In the genomic region with DNA sequence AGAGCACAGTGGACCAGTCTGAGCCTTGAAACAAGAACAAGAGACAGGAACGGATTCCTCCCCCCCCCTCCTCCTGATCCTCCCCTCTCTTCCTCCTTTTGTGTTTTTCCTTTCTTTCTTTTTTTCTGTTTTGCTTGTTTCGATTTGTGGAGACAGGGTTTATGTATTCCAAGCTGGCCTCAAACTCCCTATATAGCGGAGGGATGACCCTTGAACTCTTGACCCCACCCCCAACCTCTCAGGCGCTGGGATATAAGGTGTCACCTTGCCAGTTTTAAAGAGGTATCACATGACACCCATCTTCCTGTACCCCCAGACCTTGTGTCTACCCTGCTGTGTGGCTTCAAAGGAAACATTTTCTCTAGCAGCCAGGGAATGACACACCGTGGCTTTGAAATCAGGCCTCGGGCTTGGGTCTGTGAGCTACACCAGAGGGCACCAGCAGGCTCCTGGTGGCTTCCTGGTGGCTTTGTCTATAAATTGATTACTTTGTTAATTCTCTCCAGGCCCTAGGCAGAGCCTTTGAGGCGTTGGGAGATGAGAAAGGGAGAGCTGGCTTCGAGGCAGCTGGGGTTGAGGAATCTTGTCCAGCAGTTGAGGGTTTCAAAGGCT, we compare ENCODE assay signal across 8 mouse cellular contexts. TPM values are rescaled to one million over a fixed set of nuclear protein-coding genes. Genes with fewer than 3 reads are reported as not detected.
DNase-seq lines count a peak whose midpoint lies in the region; ATAC-seq lines count a peak whose summit lies in the region.

No protein-coding gene starts in this region.

- H3K27ac ChIP-seq in heart, embryonic 11.5 days (ENCODE audit: low read depth, low read length) = peak overlapping the region; percentile 92
- peak overlapping the region; percentile 90 for H3K27ac ChIP-seq in heart, embryonic 14.5 days (replicated peaks in 1 of 2; ENCODE audit: control insufficient read depth in 1 of 2, insufficient read depth in 1 of 2, low read depth in 2 of 2, low read length in 2 of 2)
- H3K27ac ChIP-seq in midbrain, embryonic 12.5 days (replicated peaks) = peak overlapping the region; percentile 96

- no peak for DNase-seq in heart, postnatal 10 days
- peak; percentile 63 for DNase-seq in MN1 (ENCODE audit: low spot score)
- no peak for DNase-seq in urinary bladder, postnatal 14 days (ENCODE audit: low spot score)
- DNase-seq in cerebellum, adult 18-20 months = no peak
- no peak for DNase-seq in cerebellum, adult 9-10 months

- ATAC-seq in heart, embryonic 11.5 days (replicated peaks; ENCODE audit: insufficient number of reproducible peaks, low FRiP score, low TSS enrichment) = no peak
- ATAC-seq in heart, embryonic 14.5 days (ENCODE audit: insufficient number of reproducible peaks, insufficient read depth, low FRiP score, low read depth) = no peak
- no peak for ATAC-seq in midbrain, embryonic 12.5 days (ENCODE audit: low FRiP score, low read depth)

- H3K27me3 ChIP-seq in heart, embryonic 11.5 days (ENCODE audit: control insufficient read depth, insufficient read depth, low read length) = no peaks in the 10 kb centered on the region
- H3K27me3 ChIP-seq in heart, embryonic 14.5 days (ENCODE audit: control insufficient read depth, insufficient read depth, low read length) = no peaks in the 10 kb centered on the region
- no peaks in the 10 kb centered on the region for H3K27me3 ChIP-seq in midbrain, embryonic 12.5 days

- intact Hi-C loops in heart, postnatal 10 days (cut with DNase I) = loop anchor here (5.0 kb wide), 1 partner anchor 109 kb away; no protein-coding TSS in a partner anchor

- peak overlapping the region; percentile 58 for H3K9ac ChIP-seq in heart, embryonic 11.5 days (ENCODE audit: low read depth, low read length)
- H3K9ac ChIP-seq in heart, embryonic 14.5 days (ENCODE audit: low read length) = peak overlapping the region; percentile 48; the same call in 1 of the 2 replicates
- no peak overlapping the region; the same call in 1 of the 2 replicates for H3K9ac ChIP-seq in midbrain, embryonic 12.5 days (replicated peaks)

- no peaks in the 10 kb centered on the region for H3K9me3 ChIP-seq in heart, embryonic 11.5 days (replicated peaks; ENCODE audit: control insufficient read depth, low read length)
- H3K9me3 ChIP-seq in heart, embryonic 14.5 days (ENCODE audit: control insufficient read depth, low read length) = no peaks in the 10 kb centered on the region
- 0 out of 2 replicates have a peak, but pooled peaks cover 3% of the 10 kb centered on the region for H3K9me3 ChIP-seq in midbrain, embryonic 12.5 days

- H3K4me1 ChIP-seq in heart, embryonic 11.5 days (ENCODE audit: control insufficient read depth, insufficient read depth, low read length) = peaks cover 39% of the 10 kb centered on the region
- peaks cover 33 to 40% of the 10 kb centered on the region in 2 experiments for H3K4me1 ChIP-seq in heart, embryonic 14.5 days (ENCODE audit: control insufficient read depth in 2 of 2, insufficient read depth in 2 of 2, low read length in 2 of 2)
- H3K4me1 ChIP-seq in midbrain, embryonic 12.5 days = peaks cover 47% of the 10 kb centered on the region

- no peaks in the 10 kb centered on the region for H3K36me3 ChIP-seq in heart, embryonic 11.5 days (ENCODE audit: control insufficient read depth, insufficient read depth, low read length)
- H3K36me3 ChIP-seq in heart, embryonic 14.5 days (ENCODE audit: control insufficient read depth, insufficient read depth, low read length) = no peaks in the 10 kb centered on the region
- no peaks in the 10 kb centered on the region for H3K36me3 ChIP-seq in midbrain, embryonic 12.5 days

- peak overlapping the region; percentile 32; the same call in 1 of the 2 replicates for H3K4me2 ChIP-seq in heart, embryonic 11.5 days
- H3K4me2 ChIP-seq in heart, embryonic 14.5 days (ENCODE audit: low read length) = peak overlapping the region; percentile 12; the same call in 1 of the 2 replicates
- H3K4me2 ChIP-seq in midbrain, embryonic 12.5 days (replicated peaks) = peak overlapping the region; percentile 27

- WGBS in heart, embryonic 11.5 days (ENCODE audit: insufficient replicate concordance) = 32% methylated on average over 8 of the region's 8 CpGs
- 40% methylated on average over 8 of the region's 8 CpGs for WGBS in heart, embryonic 14.5 days
- 23% methylated on average over 8 of the region's 8 CpGs for WGBS in midbrain, embryonic 12.5 days

- no peak overlapping the region for H3K4me3 ChIP-seq in heart, embryonic 11.5 days (ENCODE audit: low read depth, low read length)
- H3K4me3 ChIP-seq in heart, embryonic 14.5 days (ENCODE audit: control insufficient read depth in 1 of 2, insufficient read depth in 1 of 2, low read depth in 1 of 2, low read length in 2 of 2) = no peak overlapping the region
- no peak overlapping the region for H3K4me3 ChIP-seq in midbrain, embryonic 12.5 days

RNA-seq across cellular contexts. Expression of a gene that starts 7.9 kb away (rescaled TPM):
- polyA plus RNA-seq in heart, embryonic 11.5 days (2014; fragmentation: Nextera tagmentation; extraction: Ambion mirVana) = 442 and 580 TPM in 2 replicates
- total RNA-seq in heart, postnatal 10 days (2021) = 100 to 1,000 TPM; 442 to 536 TPM
- 401 and 427 TPM in 2 replicates for polyA plus RNA-seq in heart, embryonic 14.5 days (2014; fragmentation: Nextera tagmentation; extraction: Ambion mirVana)
- 475 and 557 TPM in 2 replicates for polyA plus RNA-seq in midbrain, embryonic 12.5 days (2016; fragmentation: Nextera tagmentation; extraction: Ambion mirVana)

RNA-seq across cellular contexts. Expression of a gene that starts 20.3 kb away (rescaled TPM):
- polyA plus RNA-seq in heart, embryonic 11.5 days (2014; fragmentation: Nextera tagmentation; extraction: Ambion mirVana) = 20.0 and 20.8 TPM in 2 replicates
- total RNA-seq in heart, postnatal 10 days (2021) = 10 to 100 TPM; 40.9 to 43.1 TPM
- polyA plus RNA-seq in heart, embryonic 14.5 days (2014; fragmentation: Nextera tagmentation; extraction: Ambion mirVana) = 24.9 and 25.5 TPM in 2 replicates
- 32.7 and 32.9 TPM in 2 replicates for polyA plus RNA-seq in midbrain, embryonic 12.5 days (2016; fragmentation: Nextera tagmentation; extraction: Ambion mirVana)
